Mouse (Mus musculus): ENCODE results near the gene Zfyve1. TPM values are rescaled to one million over a fixed set of nuclear protein-coding genes. Genes with fewer than 3 reads are reported as not detected.

Gene Zfyve1
- total RNA-seq, 2 experiments from 2014 or later, result 43.6 to 44.9 TPM

DNA sequence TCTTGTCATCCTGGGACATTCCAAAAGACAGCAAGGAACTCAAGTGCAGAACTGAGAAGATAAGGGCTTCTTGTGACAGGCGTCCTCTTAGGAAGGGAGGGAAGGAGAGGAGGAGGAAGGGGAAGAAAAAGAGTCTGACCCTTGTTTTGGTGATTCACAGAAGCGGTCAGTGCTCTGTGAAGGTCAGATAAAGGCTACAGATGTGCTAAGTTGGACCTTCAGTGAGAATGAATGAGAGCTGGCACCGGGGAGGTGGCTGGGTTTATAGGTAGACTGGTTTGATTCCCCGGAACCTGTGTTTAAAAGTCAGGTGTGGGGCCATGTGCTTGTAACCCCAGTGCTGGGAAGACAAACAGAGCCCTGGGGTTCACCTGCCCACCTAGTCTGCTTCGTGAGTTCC lies 68.4 kb downstream of the Zfyve1 start:
- intact Hi-C loops (cut with DNase I), result no loop called here
- DNase-seq (ENCODE audit: low spot score in 2 of 2), result no peak

DNA sequence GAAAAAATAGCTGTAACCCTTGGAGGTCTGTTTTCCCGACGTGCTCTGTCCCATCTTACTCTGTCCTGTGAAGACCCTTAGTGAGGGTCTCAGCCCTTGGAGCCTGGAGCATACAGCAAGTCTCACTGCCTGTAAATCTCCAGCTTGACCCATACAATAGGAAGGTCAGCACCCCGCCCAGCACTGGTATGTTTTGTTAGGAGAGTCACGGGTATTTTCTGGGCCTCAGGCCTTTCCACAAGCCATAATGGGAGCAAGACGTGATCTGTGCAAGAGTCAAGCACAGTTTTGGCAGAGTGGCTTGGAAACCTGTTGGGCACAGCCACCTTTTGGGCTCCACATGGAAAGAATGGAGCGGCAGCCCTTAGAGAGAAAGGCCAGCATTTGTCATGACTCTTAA lies 69.2 kb downstream of the Zfyve1 start:
- intact Hi-C loops (cut with DNase I), result no loop called here
- DNase-seq (ENCODE audit: low spot score in 2 of 2), result no peak

- intact Hi-C loops (cut with DNase I), result no loop called here
Measured at GRCm38 (mm10) chr12:83525822-83526544, 71.0 kb downstream of the Zfyve1 start.

GRCm38 (mm10) chr12:83524329-83524728 lies 72.7 kb downstream of the Zfyve1 start:
- no peak for DNase-seq (ENCODE audit: low spot score in 2 of 2)
- intact Hi-C loops (cut with DNase I), result no loop called here

More at GRCm38 (mm10) chr12:83525822-83526544, 71.0 kb downstream of the Zfyve1 start:
- DNase-seq (ENCODE audit: low spot score in 2 of 2), result peak in 1 of 2 experiments; percentile 28

- intact Hi-C loops (cut with DNase I), result no loop called here
- no peak for DNase-seq (ENCODE audit: low spot score in 2 of 2)
Measured at GRCm38 (mm10) chr12:83523892-83524291, 73.1 kb downstream of the Zfyve1 start.

- no peak for DNase-seq (ENCODE audit: low spot score in 2 of 2)
- intact Hi-C loops (cut with DNase I), result no loop called here
Measured at GRCm38 (mm10) chr12:83523056-83523455, 74.0 kb downstream of the Zfyve1 start.

- intact Hi-C loops (cut with DNase I), result no loop called here
- DNase-seq (ENCODE audit: low spot score in 2 of 2), result no peak
Measured at GRCm38 (mm10) chr12:83521083-83521482, 75.9 kb downstream of the Zfyve1 start.

DNA sequence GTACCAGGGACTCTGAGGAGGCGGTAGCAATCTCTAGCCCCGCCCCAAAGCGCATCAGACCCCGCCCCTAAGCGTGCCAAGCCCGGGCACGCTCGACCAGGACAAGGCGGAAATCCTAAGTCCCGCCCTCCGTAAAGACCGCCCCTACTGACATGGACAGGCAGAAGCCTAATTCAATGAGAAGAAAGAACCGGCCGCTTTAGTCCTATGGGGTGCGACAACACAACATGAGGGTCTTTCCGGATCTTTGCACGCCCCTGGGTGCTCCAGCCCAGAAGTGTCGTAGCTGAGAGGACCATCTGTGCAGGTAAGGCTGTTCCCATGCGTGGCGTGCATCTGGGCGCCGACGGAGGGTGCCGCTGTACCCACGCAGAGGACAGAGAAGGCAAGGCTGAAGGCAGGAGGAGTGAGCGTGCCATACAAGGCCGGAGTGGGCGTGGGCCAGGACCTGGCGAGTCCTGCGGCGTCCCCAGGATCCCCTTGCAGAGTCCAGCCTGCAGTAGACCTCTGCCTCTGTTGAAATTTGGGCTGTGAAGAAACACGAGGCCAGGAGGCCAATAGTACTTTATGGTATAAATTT lies 76.6 kb downstream of the Zfyve1 start, which contains the start of gene Dcaf4:
Dcaf4 (plus strand) TSS at position 156 of the 580 bp plus-strand sequence.
- peak; percentile 89 to 91 for DNase-seq (ENCODE audit: low spot score in 2 of 2)
- intact Hi-C loops (cut with DNase I), result no loop called here

- DNase-seq (ENCODE audit: low spot score in 2 of 2), result no peak
- intact Hi-C loops (cut with DNase I), result no loop called here
Measured at GRCm38 (mm10) chr12:83517580-83517979, 79.4 kb downstream of the Zfyve1 start.

GRCm38 (mm10) chr12:83514216-83514615 lies 82.8 kb downstream of the Zfyve1 start:
- intact Hi-C loops (cut with DNase I), result no loop called here
- DNase-seq (ENCODE audit: low spot score in 2 of 2), result no peak

DNA sequence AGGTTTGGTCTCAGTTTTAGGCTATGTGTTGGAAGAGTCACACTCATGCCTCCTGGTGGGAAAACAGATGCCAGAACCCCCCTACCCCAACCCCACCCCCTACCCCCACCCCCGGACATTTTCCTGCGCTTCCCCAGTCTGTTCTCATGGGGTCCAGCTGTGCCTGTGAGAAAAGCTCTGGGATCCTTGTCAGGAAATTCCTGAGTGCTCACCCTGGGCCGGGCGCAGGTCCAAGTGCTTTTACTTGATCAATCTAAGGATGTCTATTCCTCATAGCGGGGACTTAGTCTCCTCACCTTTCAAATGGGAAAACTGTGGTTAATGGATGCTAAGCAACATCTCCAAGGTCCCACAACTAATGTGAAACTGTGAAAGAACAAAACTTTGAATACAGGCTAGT lies 83.8 kb downstream of the Zfyve1 start:
- intact Hi-C loops (cut with DNase I), result no loop called here
- no peak for DNase-seq (ENCODE audit: low spot score in 2 of 2)

- DNase-seq (ENCODE audit: low spot score in 2 of 2), result no peak
- intact Hi-C loops (cut with DNase I), result no loop called here
Measured at GRCm38 (mm10) chr12:83512783-83513182, 84.2 kb downstream of the Zfyve1 start.

- intact Hi-C loops (cut with DNase I), result no loop called here
- no peak for DNase-seq (ENCODE audit: low spot score in 2 of 2)
Measured at GRCm38 (mm10) chr12:83510586-83510985, 86.4 kb downstream of the Zfyve1 start.

GRCm38 (mm10) chr12:83506543-83506942 lies 90.5 kb downstream of the Zfyve1 start:
- intact Hi-C loops (cut with DNase I), result no loop called here
- no peak for DNase-seq (ENCODE audit: low spot score in 2 of 2)

DNA sequence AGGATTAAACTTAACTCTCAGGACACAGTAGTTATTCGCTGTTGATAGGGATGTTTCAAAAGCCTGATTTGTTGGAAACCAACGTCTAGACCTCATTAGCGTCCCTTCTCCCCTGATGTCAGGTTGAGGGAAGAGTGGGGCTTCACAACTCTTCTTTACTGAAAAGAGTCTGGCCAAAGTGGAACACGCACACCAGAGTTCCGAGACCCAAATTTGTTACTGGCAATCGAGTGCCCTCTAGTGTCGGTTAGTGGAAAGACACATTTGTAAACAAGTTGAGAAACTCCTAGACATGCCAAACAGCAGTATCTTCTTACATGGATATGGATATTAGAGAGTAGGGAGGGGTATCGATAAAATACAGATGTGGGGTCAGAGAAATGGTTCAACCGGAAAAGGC lies 94.8 kb downstream of the Zfyve1 start:
- intact Hi-C loops (cut with DNase I), result loop anchor here (1.0 kb wide), 1 partner anchor 389 kb away; no protein-coding TSS in a partner anchor
- peak; percentile 32 to 43 for DNase-seq (ENCODE audit: low spot score in 2 of 2)

DNA sequence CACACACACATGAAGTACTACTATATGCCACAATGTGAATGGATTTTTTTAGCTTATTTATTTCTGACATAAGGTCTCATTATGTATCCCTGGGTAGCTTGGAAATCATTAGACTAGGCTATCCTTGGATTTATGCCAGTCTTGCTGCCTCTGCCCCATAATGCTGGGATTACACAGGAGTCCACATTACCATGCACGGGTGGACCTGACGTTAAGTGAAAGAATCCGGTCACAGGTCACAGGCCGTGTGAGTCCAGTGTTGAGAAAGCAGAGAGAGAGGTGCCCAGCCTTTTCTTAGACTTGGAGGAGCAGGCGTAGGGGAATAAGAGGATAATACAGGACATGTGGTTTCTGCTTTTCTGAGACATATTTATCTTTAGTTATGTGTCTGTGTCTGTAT lies 97.8 kb downstream of the Zfyve1 start:
- intact Hi-C loops (cut with DNase I), result no loop called here
- no peak for DNase-seq (ENCODE audit: low spot score in 2 of 2)

DNA sequence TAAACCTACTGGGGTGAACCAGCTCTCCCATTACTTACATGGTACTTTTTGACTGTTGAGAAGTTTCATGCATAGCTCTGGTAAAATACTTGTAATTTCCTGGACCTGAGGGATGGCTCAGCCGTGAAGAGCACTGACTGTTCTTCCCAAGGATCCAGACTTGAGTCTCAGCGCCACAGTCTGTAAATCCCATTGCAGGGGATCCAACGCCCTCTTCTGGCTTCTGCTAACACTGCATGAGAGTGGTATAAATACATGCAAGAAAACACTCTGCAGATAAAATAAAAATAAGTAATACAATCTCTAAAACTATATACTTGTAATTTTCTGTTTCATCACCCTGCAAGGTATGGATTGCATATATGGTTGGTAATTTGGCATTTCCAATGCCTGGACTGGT lies 99.1 kb downstream of the Zfyve1 start:
- intact Hi-C loops (cut with DNase I), result no loop called here
- no peak for DNase-seq (ENCODE audit: low spot score in 2 of 2)

GRCm38 (mm10) chr12:83496736-83497135 lies 100.3 kb downstream of the Zfyve1 start:
- DNase-seq (ENCODE audit: low spot score in 2 of 2), result no peak
- intact Hi-C loops (cut with DNase I), result no loop called here

All from left cerebral cortex, postnatal 36 days (tissue).